Mouse (Mus musculus): ENCODE measurements around the gene Ubtd1.

DNA sequence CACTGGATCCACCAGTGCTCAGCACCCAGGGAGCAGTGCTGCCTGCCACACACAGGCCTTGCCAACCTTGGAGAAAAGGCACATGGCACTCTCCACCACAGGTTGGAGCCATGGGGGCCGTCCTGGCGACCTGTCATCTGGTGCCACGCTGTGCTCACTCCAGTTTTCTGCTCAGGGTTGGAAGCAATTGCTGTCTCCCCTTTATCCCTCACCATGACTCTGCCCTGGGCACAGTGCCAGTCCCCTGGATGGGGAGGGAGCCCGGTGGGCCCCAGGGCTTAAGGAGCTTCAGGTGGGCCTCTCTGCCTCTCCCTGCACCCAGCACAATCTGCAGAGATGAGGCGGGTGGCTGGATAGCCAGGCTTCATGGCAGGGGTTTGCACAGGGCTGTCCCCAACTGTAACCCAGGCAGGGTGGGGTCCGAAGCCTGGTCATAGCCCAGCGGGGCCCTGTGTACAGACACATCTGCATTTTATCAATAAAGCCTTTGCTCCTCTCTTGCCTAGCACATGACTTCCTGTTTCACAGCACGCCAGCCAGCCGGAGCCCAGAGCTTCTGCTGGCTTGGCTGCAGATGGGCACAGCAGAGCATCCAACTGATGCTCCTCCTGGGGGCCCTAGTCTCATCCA is 52.7 kb downstream of the Ubtd1 start:
- TF ChIP-seq CTCF (IDR thresholded peaks at IDR 0.05; ENCODE audit: extremely low read depth, insufficient read length, insufficient replicate concordance, low read depth, low read length) (no peak), POLR2A (IDR thresholded peaks at IDR 0.05; ENCODE audit: low read depth, low read length) (no peak)

Measured in small intestine, adult 2 months (tissue).